Mouse (Mus musculus) heart, embryonic 11.5 days (tissue): ENCODE results near the gene Tial1. TPM values are rescaled to one million over a fixed set of nuclear protein-coding genes. Genes with fewer than 3 reads are reported as not detected.

ENCODE experiments used
- ATAC-seq: fragments of 200-750 bp; cut with Nextera tagmentation; replicated peaks from 2 replicates; pipeline ENCODE4 v1.8.0; 2017; ENCODE audit warnings: moderate library complexity; ENCODE audit not compliant: insufficient number of reproducible peaks, low FRiP score, low TSS enrichment
- H3K27ac ChIP-seq: fragments of 300-500 bp; sonication (generic); 2 replicates; pipeline ENCODE4 v1.5.1; 2014; ENCODE audit warnings: mild to moderate bottlenecking, low read depth, low read length
- H3K27me3 ChIP-seq: fragments of 300-500 bp; sonication (generic); 2 replicates; pipeline ENCODE4 v1.6.1; 2014; ENCODE audit warnings: mild to moderate bottlenecking, low read length, mixed read lengths; ENCODE audit not compliant: control insufficient read depth, insufficient read depth
- H3K36me3 ChIP-seq: fragments of 300-500 bp; sonication (generic); 2 replicates; pipeline ENCODE4 v1.6.1; 2014; ENCODE audit warnings: mild to moderate bottlenecking, low read length, moderate library complexity, mixed read lengths; ENCODE audit not compliant: control insufficient read depth, insufficient read depth
- H3K4me1 ChIP-seq: fragments of 300-500 bp; sonication (generic); 2 replicates; pipeline ENCODE4 v1.6.1; 2014; ENCODE audit warnings: low read length; ENCODE audit not compliant: control insufficient read depth, insufficient read depth
- H3K4me2 ChIP-seq: fragments of 300-500 bp; sonication (generic); 2 replicates; pipeline ENCODE4 v1.6.1; 2014; ENCODE audit warnings: mild to moderate bottlenecking, moderate library complexity
- H3K4me3 ChIP-seq: fragments of 300-500 bp; sonication (generic); 2 replicates; pipeline ENCODE4 v1.5.1; 2014; ENCODE audit warnings: low read depth, low read length
- H3K9ac ChIP-seq: fragments of 300-500 bp; sonication (generic); 2 replicates; pipeline ENCODE4 v1.6.1; 2014; ENCODE audit warnings: mild to moderate bottlenecking, low read depth, low read length, moderate library complexity
- H3K9me3 ChIP-seq: fragments of 300-500 bp; sonication (generic); replicated peaks from 2 replicates; pipeline ENCODE4 v1.6.1; 2016; ENCODE audit warnings: low read length; ENCODE audit not compliant: control insufficient read depth
- WGBS: fragments of 180-500 bp; shearing (Covaris S2); extraction: QIAGEN DNeasy Blood & Tissue Kit; methylation state at CpG from one replicate; pipeline ENCODE4 v1.1.7; 2014; ENCODE audit not compliant: insufficient replicate concordance; 5-methylcytosine and 5-hydroxymethylcytosine counted together
- polyA plus RNA-seq: library from polyadenylated mRNA; unstranded; fragments of >200 nt; fragmentation: Nextera tagmentation; extraction: Ambion mirVana; gene quantifications from 2 replicates; pipeline ENCODE4 v1.2.1, GENCODE M21; 2014

Gene Tial1
- polyA plus RNA-seq, 1 experiment from 2014 or later, result 26.6 TPM

DNA sequence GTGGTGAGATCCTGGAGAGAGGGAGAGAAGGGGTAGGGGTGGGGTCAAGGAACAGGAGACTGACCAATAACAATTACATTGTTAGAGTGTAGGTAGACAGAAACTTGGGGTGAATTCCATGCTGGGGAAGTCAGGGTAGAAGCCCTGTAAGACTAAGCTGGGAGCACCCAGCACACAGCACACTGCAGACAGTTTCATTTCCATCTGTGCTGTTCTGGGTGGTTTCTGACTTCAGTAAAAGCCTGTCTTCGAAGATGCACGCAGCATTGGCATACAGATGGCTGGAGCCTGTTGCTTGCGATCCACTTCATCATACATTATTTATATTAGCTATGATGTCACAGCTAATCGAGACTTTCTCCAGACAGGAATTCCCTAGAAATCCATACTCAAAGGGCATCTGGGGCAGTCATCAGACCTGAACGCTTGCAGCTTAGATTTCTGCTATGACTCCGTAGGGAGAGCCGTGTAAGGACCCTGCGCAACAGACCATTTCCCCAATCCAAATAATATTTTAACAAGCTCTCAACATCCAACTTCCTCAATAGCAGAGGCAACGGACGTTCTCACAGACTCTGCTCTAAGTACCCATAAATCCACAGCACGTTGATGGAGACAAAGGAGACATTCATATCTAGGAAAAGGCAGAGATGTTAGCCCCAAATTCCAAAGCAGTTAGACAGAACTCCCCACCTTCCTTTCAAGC is 50.7 kb downstream of the Tial1 start:
- no peaks in the 10 kb centered on the region for H3K27me3 ChIP-seq
- H3K4me3 ChIP-seq, result no peak overlapping the region
- no peak overlapping the region for H3K4me2 ChIP-seq
- no peak overlapping the region for H3K9ac ChIP-seq
- peaks cover 25% of the 10 kb centered on the region for H3K4me1 ChIP-seq
- WGBS, result 70% methylated on average over 11 of the region's 11 CpGs
- no peak overlapping the region for H3K27ac ChIP-seq
- H3K9me3 ChIP-seq, result no peaks in the 10 kb centered on the region
- no peaks in the 10 kb centered on the region for H3K36me3 ChIP-seq
- no peak for ATAC-seq

- no peaks in the 10 kb centered on the region for H3K27me3 ChIP-seq
- peaks cover 6% of the 10 kb centered on the region; the same call in 1 of the 2 replicates for H3K4me1 ChIP-seq
- H3K4me3 ChIP-seq, result no peak overlapping the region
- no peak for ATAC-seq
- no peaks in the 10 kb centered on the region for H3K36me3 ChIP-seq
- no peak overlapping the region for H3K4me2 ChIP-seq
- H3K27ac ChIP-seq, result no peak overlapping the region
- no peaks in the 10 kb centered on the region for H3K9me3 ChIP-seq
- no peak overlapping the region for H3K9ac ChIP-seq
- 98% methylated on average over 5 of the region's 5 CpGs for WGBS
Measured at GRCm38 (mm10) chr7:128408265-128408664, 53.3 kb downstream of the Tial1 start.

DNA sequence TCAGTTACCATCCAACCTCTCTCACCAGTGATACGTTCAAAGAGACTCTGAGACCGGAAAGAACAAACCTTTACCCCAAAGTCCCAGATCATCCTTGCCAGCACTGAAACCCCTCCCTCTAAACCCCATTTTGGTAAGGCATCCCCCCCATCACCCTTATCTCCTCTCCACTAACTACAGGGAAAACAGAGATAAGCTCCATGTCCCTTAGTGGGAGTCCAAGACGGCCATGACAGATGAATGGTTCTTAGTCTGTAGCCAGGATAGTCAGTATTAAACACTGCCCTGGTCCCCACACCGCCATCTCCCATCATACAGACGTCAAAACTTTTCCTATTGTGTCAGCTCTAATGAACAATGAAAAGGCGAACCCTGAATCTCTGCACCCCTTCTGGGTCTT is 57.5 kb downstream of the Tial1 start:
- Histone ChIP-seq H3K4me3 (no peak overlapping the region), H3K9ac (no peak overlapping the region), H3K27me3 (no peaks in the 10 kb centered on the region), H3K4me2 (no peak overlapping the region), H3K9me3 (no peaks in the 10 kb centered on the region), H3K27ac (no peak overlapping the region), H3K36me3 (no peaks in the 10 kb centered on the region), H3K4me1 (no peaks in the 10 kb centered on the region)
- ATAC-seq, result no peak
- 75% methylated on average over 6 of the region's 6 CpGs for WGBS

DNA sequence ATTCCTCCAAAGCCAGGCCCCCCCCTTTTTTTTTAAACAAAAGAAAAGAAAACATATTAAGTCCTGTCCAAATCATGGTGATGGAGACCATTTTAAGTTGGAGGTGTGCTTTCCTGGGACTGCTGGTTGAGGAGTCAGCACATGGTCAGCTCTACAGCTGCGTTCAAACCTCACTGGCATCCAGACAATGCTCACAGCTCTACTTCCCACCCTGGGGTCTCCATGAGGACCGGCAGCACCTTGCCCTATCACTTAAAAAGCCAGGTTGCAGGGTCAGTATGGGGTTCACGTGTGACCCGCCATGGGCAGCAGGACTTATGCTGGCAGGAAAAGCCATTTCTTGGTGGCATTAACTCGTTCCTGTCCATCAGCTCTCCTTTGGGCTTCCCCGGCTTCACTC is 57.9 kb downstream of the Tial1 start:
- WGBS, result 70% methylated on average over 6 of the region's 6 CpGs
- Histone ChIP-seq H3K4me3 (no peak overlapping the region), H3K4me1 (no peaks in the 10 kb centered on the region), H3K36me3 (no peaks in the 10 kb centered on the region), H3K4me2 (no peak overlapping the region), H3K27me3 (no peaks in the 10 kb centered on the region), H3K9me3 (no peaks in the 10 kb centered on the region), H3K27ac (no peak overlapping the region), H3K9ac (no peak overlapping the region)
- no peak for ATAC-seq

DNA sequence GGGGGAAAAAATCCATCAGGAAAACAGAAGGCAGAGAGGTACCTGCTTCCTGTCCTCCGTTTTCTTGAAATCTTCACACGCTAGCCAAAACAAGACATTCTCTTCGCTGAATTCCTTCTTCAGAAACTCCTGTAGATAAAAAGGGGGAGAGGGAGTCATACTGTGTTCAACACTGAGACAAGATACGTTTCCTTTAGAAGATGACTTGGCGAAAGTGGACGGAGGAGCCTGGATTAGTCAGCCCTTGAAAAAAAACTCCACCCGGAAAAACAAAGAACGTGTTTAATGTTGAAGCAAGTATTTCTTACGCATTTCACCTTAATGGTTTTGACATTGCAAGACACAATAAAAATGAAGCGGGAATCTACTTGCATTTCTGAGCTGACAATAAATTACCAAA is 58.4 kb downstream of the Tial1 start:
- Histone ChIP-seq H3K4me2 (no peak overlapping the region), H3K9me3 (no peaks in the 10 kb centered on the region), H3K27ac (no peak overlapping the region), H3K27me3 (no peaks in the 10 kb centered on the region), H3K9ac (no peak overlapping the region), H3K36me3 (no peaks in the 10 kb centered on the region), H3K4me3 (no peak overlapping the region), H3K4me1 (no peaks in the 10 kb centered on the region)
- WGBS, result 54% methylated on average over 10 of the region's 10 CpGs
- no peak for ATAC-seq

DNA sequence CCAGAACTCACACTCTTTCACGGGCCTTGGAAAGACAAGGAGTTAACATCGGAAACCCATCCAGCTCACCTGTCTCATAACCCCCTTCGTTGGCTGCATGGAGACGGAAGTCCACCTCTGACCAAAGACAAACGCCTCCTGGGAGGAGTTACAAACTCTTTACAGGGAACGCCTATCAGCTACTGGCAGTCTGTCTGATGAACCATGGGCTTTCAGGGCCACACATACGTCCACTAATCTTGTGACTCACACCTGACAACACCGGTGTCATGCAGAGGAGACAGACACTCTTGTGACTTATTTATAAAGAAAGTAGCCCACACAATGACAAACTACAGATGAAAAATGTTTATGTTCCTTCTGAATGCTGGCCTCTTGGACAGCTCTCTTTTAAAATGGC is 58.9 kb downstream of the Tial1 start:
- WGBS, result 68% methylated on average over 8 of the region's 8 CpGs
- no peaks in the 10 kb centered on the region for H3K4me1 ChIP-seq
- ATAC-seq, result no peak; the same call in 1 of the 2 replicates

GRCm38 (mm10) chr7:128398664-128399063 is 62.9 kb downstream of the Tial1 start:
- no peak overlapping the region for H3K4me2 ChIP-seq
- H3K9ac ChIP-seq, result no peak overlapping the region
- no peaks in the 10 kb centered on the region for H3K36me3 ChIP-seq
- 74% methylated on average over 4 of the region's 4 CpGs for WGBS
- no peaks in the 10 kb centered on the region for H3K9me3 ChIP-seq
- no peak overlapping the region for H3K27ac ChIP-seq
- no peaks in the 10 kb centered on the region for H3K27me3 ChIP-seq
- peaks cover 5% of the 10 kb centered on the region for H3K4me1 ChIP-seq
- ATAC-seq, result no peak
- H3K4me3 ChIP-seq, result no peak overlapping the region

More for the DNA sequence above, 58.9 kb downstream of the Tial1 start:
- Histone ChIP-seq H3K4me3 (no peak overlapping the region), H3K4me2 (no peak overlapping the region), H3K9ac (no peak overlapping the region), H3K27ac (no peak overlapping the region), H3K9me3 (no peaks in the 10 kb centered on the region), H3K27me3 (no peaks in the 10 kb centered on the region), H3K36me3 (no peaks in the 10 kb centered on the region)

DNA sequence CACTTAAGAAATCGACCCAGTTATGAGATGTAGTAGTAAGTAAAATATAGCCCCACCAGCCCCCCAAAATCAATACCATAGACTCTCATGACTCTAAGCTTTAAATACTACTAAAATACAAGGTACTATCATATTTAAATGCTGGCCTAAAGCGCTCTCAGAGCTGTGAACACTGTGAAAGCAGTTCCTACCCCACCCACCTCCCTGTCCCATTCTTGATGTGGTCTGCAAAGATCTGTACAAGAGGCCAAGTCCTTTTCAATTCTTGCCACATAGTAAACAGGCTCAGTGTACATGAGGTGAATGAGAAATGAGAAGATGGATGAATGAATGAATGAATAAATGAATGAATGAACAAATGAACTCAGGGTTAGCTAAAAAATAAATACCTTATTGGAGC is 64.5 kb downstream of the Tial1 start:
- Histone ChIP-seq H3K4me2 (no peak overlapping the region), H3K9ac (no peak overlapping the region), H3K36me3 (no peaks in the 10 kb centered on the region), H3K4me1 (peaks cover 20% of the 10 kb centered on the region), H3K27ac (no peak overlapping the region), H3K27me3 (no peaks in the 10 kb centered on the region), H3K9me3 (no peaks in the 10 kb centered on the region), H3K4me3 (no peak overlapping the region)
- WGBS, result 56% methylated on average over 2 of the region's 2 CpGs
- ATAC-seq, result no peak

- Histone ChIP-seq H3K27me3 (no peaks in the 10 kb centered on the region), H3K9ac (no peak overlapping the region), H3K4me2 (no peak overlapping the region), H3K9me3 (no peaks in the 10 kb centered on the region), H3K36me3 (no peaks in the 10 kb centered on the region), H3K27ac (no peak overlapping the region), H3K4me3 (no peak overlapping the region), H3K4me1 (peaks cover 46% of the 10 kb centered on the region)
- no peak for ATAC-seq
- WGBS, result 37% methylated on average over 4 of the region's 4 CpGs
Measured at GRCm38 (mm10) chr7:128393756-128394155, 67.8 kb downstream of the Tial1 start.
